Mouse (Mus musculus) right cerebral cortex, postnatal 4 days (tissue): ENCODE results near the gene Vps45.
"Not testable (repeated sequence)": the region's sequence is repeated elsewhere in the genome, so short reads cannot be mapped to it uniquely, and the experiment has no call there.

ENCODE experiments used
- DNase-seq: peaks from one replicate; pipeline ENCODE4 v3.0.0-alpha.2; 2022

Gene Vps45

DNA sequence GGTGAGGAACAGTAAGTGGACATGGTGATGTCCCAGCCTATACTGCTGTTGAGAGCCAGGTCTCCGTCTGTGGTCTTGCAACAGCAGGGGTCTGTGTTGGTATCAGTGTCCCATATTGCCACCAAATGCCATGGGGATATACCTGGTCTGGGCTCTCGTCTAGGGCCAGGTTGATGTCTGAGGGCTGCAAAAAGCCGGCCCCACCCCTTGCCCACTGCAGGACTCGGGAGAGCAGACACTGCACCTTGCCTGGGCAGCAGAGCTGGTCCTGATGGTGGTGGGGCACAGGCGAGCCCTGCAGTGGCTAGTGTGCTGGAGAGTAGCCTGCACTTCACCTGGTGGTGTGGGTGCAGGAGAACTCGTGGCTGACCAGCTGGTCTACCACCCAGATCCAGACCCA lies 19.8 kb upstream of the Vps45 start:
- DNase-seq, result no peak

DNA sequence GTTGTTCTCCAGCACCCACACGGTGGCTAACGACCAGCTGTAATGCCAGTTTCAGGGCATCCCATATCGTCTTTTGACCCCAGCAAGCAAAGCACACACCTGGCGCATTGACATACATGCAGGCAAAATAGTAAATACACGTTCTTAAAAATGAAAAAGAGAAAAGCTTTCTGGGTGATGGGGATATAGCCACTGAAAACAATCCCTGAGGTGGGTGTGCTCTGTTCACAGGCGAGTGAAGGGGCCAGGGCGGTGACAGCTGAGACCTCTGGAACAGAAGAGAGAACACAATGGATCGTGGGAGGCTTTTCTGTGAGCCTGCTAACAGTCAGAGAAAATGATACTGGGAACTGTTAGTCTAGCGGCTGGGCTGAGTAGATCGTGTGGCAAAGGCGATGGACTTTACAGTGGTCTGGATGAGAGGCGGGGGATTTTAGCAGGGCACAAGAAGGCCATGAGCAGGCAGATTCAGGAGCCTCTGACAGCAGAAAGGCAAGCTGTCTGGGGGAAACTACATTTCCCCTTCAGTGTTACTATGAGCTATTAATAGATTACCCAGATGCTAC lies 14.7 kb upstream of the Vps45 start:
- no peak for DNase-seq

GRCm38 (mm10) chr3:96070241-96070640 lies 12.0 kb upstream of the Vps45 start:
- no peak for DNase-seq

- no peak for DNase-seq
These were observed 11.3 kb upstream of the Vps45 start for GRCm38 (mm10) chr3:96069542-96069941.

DNA sequence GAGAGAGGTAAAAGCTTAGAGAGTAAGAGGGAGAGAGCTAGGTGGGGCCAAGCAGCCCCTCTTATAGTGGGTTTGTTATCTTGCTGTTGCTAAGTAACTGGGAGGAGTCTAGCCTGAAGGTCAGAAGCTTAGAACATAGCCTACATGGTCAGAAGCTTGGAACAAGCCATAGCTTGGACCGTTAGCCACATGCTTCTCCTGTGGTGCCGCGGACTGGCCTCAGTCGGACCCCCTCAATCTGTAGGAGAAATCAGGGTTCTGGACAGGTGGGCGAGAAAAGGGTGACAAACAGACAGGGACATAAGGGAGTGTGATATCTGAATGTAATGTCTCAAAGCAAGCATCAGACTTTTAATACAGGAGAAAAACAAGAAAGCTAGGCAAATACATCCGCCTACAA lies 10.8 kb upstream of the Vps45 start:
- DNase-seq, result no peak

DNA sequence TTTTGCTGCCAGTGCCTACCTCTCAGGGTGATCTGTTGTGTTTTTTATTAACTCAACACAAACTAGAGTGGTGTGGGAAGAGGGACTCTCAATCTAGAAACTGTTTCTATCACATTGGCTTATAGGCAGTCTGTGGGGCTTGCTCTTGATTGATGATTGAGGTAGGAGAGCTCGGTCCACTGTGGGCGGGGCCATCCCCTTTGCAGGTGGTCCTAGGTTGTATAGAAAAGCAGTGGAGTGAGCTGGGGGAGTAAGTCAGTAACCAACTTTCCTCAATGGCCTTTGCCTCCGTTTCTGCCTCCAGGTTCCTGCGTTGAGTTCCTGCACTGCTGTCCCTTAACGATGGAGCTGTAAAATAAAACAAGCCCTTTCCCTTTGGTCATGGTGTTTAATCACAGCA lies 8.5 kb upstream of the Vps45 start:
- no peak for DNase-seq

GRCm38 (mm10) chr3:96065754-96066375 lies 7.6 kb upstream of the Vps45 start:
- peak; percentile 53 for DNase-seq

- no peak for DNase-seq
These were observed 6.9 kb upstream of the Vps45 start for GRCm38 (mm10) chr3:96065147-96065546.

- DNase-seq, result no peak
These were observed 6.0 kb upstream of the Vps45 start for GRCm38 (mm10) chr3:96064217-96064616.

DNA sequence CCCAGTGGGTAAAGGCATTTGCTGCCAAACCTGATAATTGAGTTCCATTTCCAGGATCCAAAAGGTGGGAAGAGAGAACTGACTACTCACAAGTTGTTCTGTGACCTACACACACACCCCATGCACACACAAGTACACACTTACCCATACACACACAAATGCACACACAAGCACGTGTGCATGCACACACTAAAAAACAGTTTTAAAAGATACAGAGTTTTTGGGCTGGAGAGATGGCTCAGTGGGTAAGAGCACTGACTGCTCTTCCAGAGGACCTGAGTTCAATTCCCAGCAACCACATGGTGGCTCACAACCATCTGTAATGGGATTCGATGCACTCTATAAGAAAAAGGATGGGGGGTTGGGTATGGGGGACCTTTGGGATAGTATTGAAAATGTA lies 5.0 kb upstream of the Vps45 start:
- no peak for DNase-seq

GRCm38 (mm10) chr3:96060146-96060545 lies 1.9 kb upstream of the Vps45 start:
- DNase-seq, result no peak

DNA sequence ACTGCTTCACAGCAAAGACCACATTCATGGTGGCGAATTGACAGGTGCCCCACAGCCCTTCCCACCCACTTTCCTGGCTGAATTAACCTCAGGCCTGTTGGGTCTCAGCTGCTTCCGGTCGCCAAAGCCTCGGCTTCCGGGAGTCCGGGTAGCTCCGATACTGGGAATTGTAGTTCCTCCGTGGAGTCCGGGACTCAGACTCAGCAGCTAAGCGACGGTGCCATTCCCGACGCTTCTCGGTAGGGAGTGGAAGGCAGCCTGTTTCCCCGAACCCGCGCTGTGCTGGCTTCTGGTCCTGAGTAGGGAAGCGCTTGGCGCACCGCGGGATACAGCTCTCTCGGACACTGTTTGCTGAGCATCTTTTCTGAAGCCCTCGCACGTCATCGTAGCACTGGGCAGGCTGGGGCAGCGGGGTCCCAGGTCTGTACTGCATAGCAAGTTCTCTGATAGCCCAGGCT lies 490 bp downstream of the Vps45 start:
- DNase-seq, result peak; percentile 85

DNA sequence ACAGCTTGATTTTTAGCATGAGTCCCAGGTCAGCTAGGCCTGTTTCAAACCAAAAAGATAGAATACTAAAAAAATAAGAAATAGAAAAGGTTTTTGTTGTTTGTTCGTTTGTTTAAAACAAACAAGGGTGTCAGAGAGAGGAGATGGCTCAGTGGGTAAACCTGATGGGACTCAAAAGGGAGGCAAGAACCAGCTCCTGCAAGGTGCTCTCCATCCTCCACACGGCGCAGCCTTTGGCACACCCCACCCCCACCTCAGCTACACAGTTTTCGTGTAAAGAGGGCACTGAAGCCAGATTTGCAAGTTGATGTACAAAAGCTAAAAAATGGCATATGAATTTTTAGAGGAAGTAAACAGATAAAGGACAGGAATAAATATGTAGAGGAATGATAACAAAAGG lies 2.2 kb downstream of the Vps45 start:
- no peak for DNase-seq

GRCm38 (mm10) chr3:96055294-96055693 lies 3.0 kb downstream of the Vps45 start:
- no peak for DNase-seq

GRCm38 (mm10) chr3:96051839-96052238 lies 6.4 kb downstream of the Vps45 start:
- DNase-seq, result no peak

DNA sequence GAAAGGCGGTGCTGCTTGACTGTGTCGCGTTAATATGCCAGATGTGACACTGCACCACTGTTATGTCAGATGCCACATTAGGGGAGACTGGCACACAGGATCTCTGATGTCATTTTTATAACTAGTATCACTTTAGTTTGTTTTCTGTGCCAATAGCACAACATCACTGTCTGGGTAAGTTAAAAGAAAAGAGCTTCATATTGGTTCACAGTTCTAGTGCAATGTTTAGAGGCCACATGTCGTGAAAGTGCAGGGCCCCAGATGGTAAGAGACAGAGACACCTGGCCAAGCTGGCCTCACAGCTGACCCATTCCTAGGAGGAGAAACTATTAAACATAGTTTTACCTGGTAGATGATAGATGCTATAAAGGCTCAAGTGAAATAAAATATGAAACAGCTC lies 7.1 kb downstream of the Vps45 start:
- DNase-seq, result no peak

DNA sequence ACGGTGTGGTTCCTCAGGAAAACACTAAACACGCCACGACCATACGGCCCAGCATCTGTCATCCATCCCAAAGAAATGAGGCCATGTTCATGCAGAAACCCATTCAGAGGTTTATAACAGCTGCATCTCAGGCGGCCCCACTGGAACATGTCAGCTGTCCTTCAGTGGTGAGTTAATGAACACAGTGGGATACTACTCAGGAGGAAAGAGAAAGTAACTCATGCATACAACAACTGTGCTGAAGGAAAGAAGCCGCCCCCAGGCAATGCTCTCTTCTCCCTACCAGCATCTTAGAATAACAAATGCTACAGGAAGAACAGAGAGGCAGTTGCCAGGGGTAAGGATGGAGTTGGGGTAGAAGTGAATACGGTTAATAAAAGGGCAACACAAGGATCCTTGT lies 7.5 kb downstream of the Vps45 start:
- DNase-seq, result no peak

DNA sequence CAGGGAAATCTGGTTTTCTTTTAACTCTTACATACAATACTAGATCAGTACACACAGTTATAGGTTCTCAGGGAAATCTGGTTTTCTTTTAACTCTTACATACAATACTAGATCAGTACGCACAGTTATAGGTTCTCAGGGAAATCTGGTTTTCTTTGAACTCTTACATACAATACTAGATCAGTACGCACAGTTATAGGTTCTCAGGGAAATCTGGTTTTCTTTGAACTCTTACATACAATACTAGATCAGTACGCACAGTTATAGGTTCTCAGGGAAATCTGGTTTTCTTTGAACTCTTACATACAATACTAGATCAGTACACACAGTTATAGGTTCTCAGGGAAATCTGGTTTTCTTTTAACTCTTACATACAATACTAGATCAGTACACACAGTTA lies 13.7 kb downstream of the Vps45 start:
- DNase-seq, result not testable (repeated sequence)

- DNase-seq, result no peak
These were observed 15.2 kb downstream of the Vps45 start for GRCm38 (mm10) chr3:96043104-96043503.

DNA sequence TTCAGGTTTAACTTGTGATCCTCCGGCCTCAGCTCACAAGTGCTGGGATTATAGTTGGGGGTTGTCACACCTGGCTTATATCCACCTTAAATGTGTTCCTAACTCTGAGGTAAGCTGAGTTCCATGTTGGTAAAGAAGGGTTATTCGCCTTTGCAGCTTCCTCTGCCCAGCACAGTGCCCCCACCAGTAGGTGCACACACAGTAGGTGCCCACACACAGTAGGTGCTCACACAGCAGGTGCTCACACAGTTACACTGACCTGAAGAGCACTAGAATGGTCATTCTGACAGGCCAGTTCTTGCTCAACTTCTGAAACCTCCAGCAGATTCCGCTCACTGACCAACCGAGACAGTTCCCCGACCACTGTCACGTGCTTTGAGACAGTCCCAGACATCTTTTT lies 17.2 kb downstream of the Vps45 start:
- no peak for DNase-seq

- DNase-seq, result no peak
These were observed 17.6 kb downstream of the Vps45 start for GRCm38 (mm10) chr3:96040663-96041006.

DNA sequence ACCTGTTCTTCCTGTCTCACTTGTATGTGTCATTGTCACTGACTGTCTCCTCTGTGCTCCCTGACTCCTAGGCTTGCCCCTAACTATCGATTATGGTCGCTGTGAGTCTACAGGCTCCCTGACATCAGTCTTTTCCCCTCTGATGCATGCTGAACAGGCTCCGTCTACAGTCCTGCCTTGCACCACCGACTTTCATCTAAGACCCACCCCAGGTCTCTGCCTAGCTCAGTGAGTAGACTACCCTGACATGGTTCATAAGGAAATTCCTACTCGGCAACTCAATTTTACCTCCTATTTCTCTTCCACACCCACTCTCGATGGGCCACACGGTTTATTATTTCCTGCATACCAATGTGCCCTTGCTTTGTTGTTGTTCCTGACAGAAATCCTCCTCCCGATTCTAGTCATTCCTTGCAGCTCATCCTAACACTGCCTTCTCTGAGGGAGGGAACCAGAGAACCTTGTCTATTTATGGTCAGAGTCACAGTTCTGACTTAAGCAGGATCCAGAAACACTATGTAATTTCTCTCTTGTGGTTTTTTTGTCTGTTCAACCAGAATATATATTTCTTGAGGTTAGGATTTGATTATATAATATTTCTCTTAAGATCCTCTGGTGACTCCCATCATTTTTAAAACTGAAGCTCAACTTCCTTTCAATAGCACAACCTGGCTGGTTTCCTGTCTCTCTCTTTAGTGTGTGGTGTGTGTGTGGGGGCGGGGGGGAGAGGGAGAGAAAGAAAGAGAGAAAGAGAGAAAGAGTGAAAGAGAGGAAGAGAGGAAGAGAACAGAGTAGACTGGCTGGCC lies 18.2 kb downstream of the Vps45 start:
- no peak for DNase-seq

GRCm38 (mm10) chr3:96038851-96039250 lies 19.4 kb downstream of the Vps45 start:
- DNase-seq, result no peak

DNA sequence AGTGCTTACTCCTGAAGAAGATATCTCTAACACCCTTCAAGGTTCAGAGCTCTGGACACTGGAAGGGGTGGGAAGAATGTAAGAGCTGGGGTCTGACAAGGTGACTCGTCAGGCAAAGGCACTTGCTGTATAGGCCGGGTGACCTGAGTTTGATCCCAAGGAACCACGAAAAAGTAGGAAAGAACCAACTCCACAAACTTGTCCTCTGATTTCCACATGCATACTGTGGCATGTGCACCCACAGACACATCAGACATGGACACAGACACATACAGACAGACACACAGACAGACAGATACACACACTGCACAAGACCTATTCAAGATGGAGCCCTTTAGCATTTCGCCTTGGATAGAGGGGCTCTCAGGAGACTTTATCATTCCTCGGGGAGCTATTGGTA lies 20.1 kb downstream of the Vps45 start:
- no peak for DNase-seq
